Mouse (Mus musculus): ENCODE data around the gene Sf3a3.
"Not testable (repeated sequence)": the region's sequence is repeated elsewhere in the genome, so short reads cannot be mapped to it uniquely, and the experiment has no call there.

DNA sequence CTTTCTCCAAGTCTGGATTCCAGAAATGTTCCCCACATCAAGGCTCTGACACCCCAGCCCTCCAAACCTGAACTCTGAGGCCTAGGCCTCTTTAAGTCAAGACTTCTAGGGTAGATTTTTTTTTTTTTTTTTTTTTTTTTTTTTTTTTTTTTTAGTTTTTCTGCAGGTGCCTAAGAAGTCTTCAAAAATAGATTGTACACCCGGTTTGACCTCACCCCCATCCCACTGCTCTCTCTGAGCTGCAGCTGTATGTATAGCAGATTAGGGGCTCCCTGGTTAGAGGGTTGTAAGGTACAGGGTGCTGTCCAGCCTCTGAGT lies 6.4 kb upstream of the Sf3a3 start:
- not testable (repeated sequence) for TF ChIP-seq GATA1 (IDR thresholded peaks at IDR 0.05; ENCODE audit: borderline replicate concordance, low read length); FLI1 (IDR thresholded peaks at IDR 0.05; ENCODE audit: low read length)

Measured in megakaryocyte, embryonic 14.5 days (primary cell).